Mouse (Mus musculus): ENCODE results near the gene Traf6. TPM values are rescaled to one million over a fixed set of nuclear protein-coding genes. Genes with fewer than 3 reads are reported as not detected.

The Traf6 gene
- polyA plus RNA-seq, 1 experiment from 2014 or later = 6.6 TPM

GRCm38 (mm10) chr2:101705941-101706485 is 27.8 kb downstream of the Traf6 start:
- no peak for ATAC-seq (ENCODE audit: low FRiP score)

DNA sequence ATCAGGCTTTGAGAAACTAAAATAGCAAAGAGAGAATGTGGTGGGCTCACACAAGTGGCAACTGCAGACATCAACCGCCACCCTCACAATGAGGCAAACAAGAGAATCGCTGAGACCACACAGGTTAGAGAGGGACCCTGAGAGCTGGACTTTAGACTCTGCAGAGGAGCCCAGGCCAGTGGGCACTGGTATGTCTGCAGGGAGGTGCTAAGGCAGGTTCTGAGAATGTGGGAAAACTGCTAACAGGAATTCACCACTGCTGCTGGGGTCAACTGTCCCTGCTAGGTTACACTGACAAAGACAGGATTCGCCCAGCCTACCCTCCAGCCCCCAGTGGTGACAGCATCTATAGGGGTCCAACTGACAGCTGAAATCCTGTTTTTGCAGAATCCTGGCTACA is 33.4 kb downstream of the Traf6 start:
- 0 out of 2 replicates have a peak, but pooled peaks cover 5% of the 10 kb centered on the region for H3K4me1 ChIP-seq (replicated peaks)
- H3K36me3 ChIP-seq = no peaks in the 10 kb centered on the region
- H3K9ac ChIP-seq = no peak overlapping the region
- H3K27me3 ChIP-seq = no peaks in the 10 kb centered on the region
- no peak overlapping the region for H3K4me3 ChIP-seq
- H3K4me2 ChIP-seq = no peak overlapping the region
- H3K27ac ChIP-seq = no peak overlapping the region
- no peak for ATAC-seq (ENCODE audit: low FRiP score)
- 92% methylated on average over 3 of the region's 3 CpGs for WGBS
- no peaks in the 10 kb centered on the region for H3K9me3 ChIP-seq

More at GRCm38 (mm10) chr2:101705941-101706485, 27.8 kb downstream of the Traf6 start:
- 0 out of 2 replicates have a peak, but pooled peaks cover 5% of the 10 kb centered on the region for H3K4me1 ChIP-seq (replicated peaks)
- H3K4me2 ChIP-seq = no peak overlapping the region
- no peak overlapping the region for H3K27ac ChIP-seq
- H3K9ac ChIP-seq = no peak overlapping the region
- H3K4me3 ChIP-seq = no peak overlapping the region
- H3K36me3 ChIP-seq = no peaks in the 10 kb centered on the region
- H3K27me3 ChIP-seq = no peaks in the 10 kb centered on the region
- WGBS = 57% methylated on average over 5 of the region's 5 CpGs
- H3K9me3 ChIP-seq = no peaks in the 10 kb centered on the region

DNA sequence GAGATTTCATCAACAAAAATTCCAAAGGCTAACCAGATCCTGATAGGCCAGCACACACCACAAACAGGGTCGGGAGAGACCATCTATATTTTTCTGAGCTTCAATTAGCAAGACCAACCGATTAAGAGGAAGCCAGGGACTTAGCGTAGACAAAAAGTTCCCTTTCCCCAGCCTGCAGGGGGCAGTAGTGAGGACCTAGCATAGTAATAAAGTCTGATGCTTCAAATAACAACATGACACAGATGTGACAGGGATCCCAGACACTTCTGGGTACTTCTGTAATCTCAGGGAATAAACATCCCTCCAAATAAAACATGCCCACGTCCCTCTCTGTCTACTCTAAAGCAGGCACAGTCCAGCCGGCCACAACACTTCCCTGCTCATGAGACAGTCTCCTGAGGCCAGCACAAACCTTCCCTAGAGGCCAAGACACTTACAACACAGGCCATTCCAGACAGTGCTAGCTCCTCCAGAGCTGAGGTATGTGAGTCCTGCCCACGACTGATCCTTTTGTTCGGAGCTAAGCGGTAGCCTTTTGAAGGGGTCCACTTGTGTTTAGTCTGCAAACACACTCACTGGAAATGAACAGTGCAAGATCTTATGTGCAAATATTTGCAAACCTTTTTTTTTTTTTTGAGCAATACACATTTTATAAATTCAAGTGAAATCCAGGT is 37.6 kb downstream of the Traf6 start:
- Histone ChIP-seq H3K27ac (no peak overlapping the region), H3K36me3 (no peaks in the 10 kb centered on the region), H3K27me3 (no peaks in the 10 kb centered on the region), H3K4me3 (no peak overlapping the region), H3K4me1 (replicated peaks) (no peaks in the 10 kb centered on the region), H3K4me2 (no peak overlapping the region), H3K9me3 (no peaks in the 10 kb centered on the region), H3K9ac (no peak overlapping the region)
- no peak for ATAC-seq (ENCODE audit: low FRiP score)
- 85% methylated on average over 8 of the region's 8 CpGs for WGBS

GRCm38 (mm10) chr2:101717162-101717561 is 38.9 kb downstream of the Traf6 start:
- Histone ChIP-seq H3K9ac (no peak overlapping the region), H3K36me3 (no peaks in the 10 kb centered on the region), H3K27ac (no peak overlapping the region), H3K9me3 (no peaks in the 10 kb centered on the region), H3K4me3 (no peak overlapping the region), H3K27me3 (no peaks in the 10 kb centered on the region), H3K4me1 (replicated peaks) (no peaks in the 10 kb centered on the region), H3K4me2 (no peak overlapping the region)
- ATAC-seq (ENCODE audit: low FRiP score) = no peak
- WGBS = 93% methylated on average over 13 of the region's 13 CpGs

DNA sequence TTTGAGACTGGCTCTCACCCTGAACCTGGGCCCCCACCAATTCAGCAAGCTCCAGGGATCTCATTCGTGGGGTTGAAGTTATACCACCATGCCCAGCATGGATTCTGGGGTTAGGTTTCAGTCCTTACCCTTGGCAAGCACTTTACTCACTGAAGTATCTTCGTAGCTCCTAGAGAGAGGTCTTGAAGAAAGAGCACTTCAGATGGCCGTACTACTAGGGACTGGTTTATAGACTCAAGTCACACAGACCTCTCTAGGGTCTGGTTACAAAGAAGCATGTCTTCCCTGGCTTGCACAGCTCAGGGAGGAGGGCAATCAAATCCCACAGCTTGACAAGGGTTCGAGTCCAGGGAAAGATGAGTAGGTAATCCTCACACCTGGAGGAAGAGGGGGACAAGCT is 43.6 kb downstream of the Traf6 start:
- no peak for ATAC-seq (ENCODE audit: low FRiP score)
- 91% methylated on average over 4 of the region's 4 CpGs for WGBS
- H3K4me2 ChIP-seq = no peak overlapping the region
- no peaks in the 10 kb centered on the region for H3K36me3 ChIP-seq
- H3K9me3 ChIP-seq = no peaks in the 10 kb centered on the region
- no peaks in the 10 kb centered on the region for H3K27me3 ChIP-seq
- H3K9ac ChIP-seq = no peak overlapping the region
- no peak overlapping the region for H3K4me3 ChIP-seq
- H3K27ac ChIP-seq = 0 out of 2 replicates have a peak overlapping the region, but pooled peaks have one; percentile 62
- H3K4me1 ChIP-seq (replicated peaks) = peaks cover 20% of the 10 kb centered on the region

DNA sequence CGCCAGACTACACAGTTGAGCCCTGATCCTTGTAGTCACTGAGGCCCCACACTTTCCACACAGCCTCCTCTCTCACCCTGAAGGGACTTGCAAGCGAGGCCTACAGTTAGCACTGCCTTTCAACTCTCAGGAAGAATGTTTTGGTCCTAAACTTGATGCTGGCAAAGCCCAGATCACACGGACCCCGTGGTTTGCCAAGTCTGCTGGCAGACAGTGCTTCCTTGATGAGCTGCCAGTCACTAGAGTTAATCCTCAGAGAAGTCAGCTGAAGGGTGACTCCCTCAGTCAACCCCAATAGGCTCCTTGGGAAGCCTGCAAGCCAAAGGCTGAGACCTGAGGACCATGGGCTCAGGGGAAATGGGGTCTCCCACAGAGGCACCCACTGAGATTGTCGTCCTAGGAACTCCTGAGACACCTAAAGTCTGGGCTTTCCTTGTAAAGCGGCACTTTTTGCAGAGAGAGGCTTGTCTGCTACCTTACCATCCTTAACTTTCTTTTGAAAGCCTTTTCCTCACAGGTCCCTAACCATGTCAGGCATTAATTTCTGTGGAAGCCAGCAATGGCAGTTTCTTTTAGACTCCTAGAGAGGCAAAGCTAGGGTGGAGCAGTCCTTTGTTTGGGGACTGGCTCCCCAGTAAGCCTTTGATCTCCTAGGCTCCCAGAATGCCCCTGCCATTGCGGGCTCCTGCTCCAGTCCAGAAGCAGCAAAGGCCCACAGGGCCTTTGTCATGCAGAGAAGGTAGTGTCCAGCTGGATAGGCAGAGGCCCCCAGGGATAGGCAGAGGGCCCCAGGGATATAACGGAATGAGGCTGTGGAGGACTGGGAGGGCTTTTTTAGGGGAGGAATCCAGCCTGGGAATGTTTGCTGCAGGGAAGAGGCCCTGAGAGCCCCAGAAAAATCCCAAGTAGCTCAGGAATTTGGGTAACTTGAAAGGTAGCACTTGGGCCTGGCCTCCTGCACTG is 44.4 kb downstream of the Traf6 start:
- Histone ChIP-seq H3K27me3 (no peaks in the 10 kb centered on the region), H3K9ac (no peak overlapping the region), H3K36me3 (no peaks in the 10 kb centered on the region), H3K4me1 (replicated peaks) (peaks cover 20% of the 10 kb centered on the region), H3K9me3 (no peaks in the 10 kb centered on the region), H3K4me3 (no peak overlapping the region), H3K27ac (peak overlapping the region; percentile 62), H3K4me2 (no peak overlapping the region)
- peak; percentile 60 for ATAC-seq (ENCODE audit: low FRiP score)
- 23% methylated on average over 8 of the region's 8 CpGs for WGBS

DNA sequence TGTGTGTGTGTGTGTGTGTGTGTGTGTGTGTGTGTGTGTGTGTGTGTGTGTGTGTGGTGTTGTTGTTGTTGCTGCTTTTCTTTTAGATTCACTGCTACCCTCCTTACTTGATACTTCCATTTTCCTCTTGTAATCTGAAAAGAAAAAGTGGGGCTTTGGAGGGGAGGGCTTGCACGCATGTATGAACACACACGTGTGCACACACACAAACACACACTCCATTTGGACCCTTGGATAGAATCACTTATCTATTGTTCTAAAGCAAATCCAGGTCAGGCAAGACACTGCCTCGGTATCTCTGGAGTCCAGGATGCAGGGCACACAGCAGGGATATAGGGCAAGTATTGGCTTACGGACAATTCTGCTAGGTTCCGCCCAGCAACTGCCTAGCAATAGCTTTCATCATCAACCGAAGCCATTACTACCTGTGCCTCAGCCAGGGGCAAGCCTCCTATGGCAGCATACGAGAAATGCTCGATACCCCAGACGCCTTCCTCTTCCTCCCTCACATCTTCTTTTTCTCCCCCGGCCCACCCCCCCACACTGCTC is 45.2 kb downstream of the Traf6 start:
- Histone ChIP-seq H3K9me3 (no peaks in the 10 kb centered on the region), H3K4me1 (replicated peaks) (peaks cover 20% of the 10 kb centered on the region), H3K36me3 (no peaks in the 10 kb centered on the region), H3K27me3 (no peaks in the 10 kb centered on the region), H3K4me2 (no peak overlapping the region), H3K27ac (no peak overlapping the region), H3K9ac (no peak overlapping the region), H3K4me3 (no peak overlapping the region)
- no peak for ATAC-seq (ENCODE audit: low FRiP score)
- WGBS = 48% methylated on average over 10 of the region's 10 CpGs

- H3K27ac ChIP-seq = no peak overlapping the region
- peaks cover 19% of the 10 kb centered on the region for H3K4me1 ChIP-seq (replicated peaks)
- H3K4me3 ChIP-seq = no peak overlapping the region
- H3K36me3 ChIP-seq = no peaks in the 10 kb centered on the region
- H3K9ac ChIP-seq = no peak overlapping the region
- no peak for ATAC-seq (ENCODE audit: low FRiP score)
- H3K4me2 ChIP-seq = no peak overlapping the region
- no peaks in the 10 kb centered on the region for H3K9me3 ChIP-seq
- H3K27me3 ChIP-seq = no peaks in the 10 kb centered on the region
Measured at GRCm38 (mm10) chr2:101727787-101728186, 49.6 kb downstream of the Traf6 start.

- no peaks in the 10 kb centered on the region for H3K27me3 ChIP-seq
- H3K27ac ChIP-seq = no peak overlapping the region; the same call in 1 of the 2 replicates
- no peak overlapping the region for H3K4me2 ChIP-seq
- H3K9ac ChIP-seq = no peak overlapping the region
- H3K36me3 ChIP-seq = no peaks in the 10 kb centered on the region
- no peak overlapping the region for H3K4me3 ChIP-seq
- H3K9me3 ChIP-seq = no peaks in the 10 kb centered on the region
- no peak for ATAC-seq (ENCODE audit: low FRiP score)
- H3K4me1 ChIP-seq (replicated peaks) = peaks cover 5% of the 10 kb centered on the region; the same call in 1 of the 2 replicates
- WGBS = 62% methylated on average over 1 of the region's 1 CpGs
Measured at GRCm38 (mm10) chr2:101729472-101729871, 51.2 kb downstream of the Traf6 start.

GRCm38 (mm10) chr2:101730972-101731371 is 52.7 kb downstream of the Traf6 start:
- Histone ChIP-seq H3K9ac (no peak overlapping the region), H3K4me1 (replicated peaks) (peaks cover 5% of the 10 kb centered on the region; the same call in 1 of the 2 replicates), H3K36me3 (no peaks in the 10 kb centered on the region), H3K27me3 (no peaks in the 10 kb centered on the region), H3K4me3 (no peak overlapping the region), H3K27ac (peak overlapping the region; percentile 19; the same call in 1 of the 2 replicates), H3K9me3 (no peaks in the 10 kb centered on the region), H3K4me2 (no peak overlapping the region)
- no peak for ATAC-seq (ENCODE audit: low FRiP score)

DNA sequence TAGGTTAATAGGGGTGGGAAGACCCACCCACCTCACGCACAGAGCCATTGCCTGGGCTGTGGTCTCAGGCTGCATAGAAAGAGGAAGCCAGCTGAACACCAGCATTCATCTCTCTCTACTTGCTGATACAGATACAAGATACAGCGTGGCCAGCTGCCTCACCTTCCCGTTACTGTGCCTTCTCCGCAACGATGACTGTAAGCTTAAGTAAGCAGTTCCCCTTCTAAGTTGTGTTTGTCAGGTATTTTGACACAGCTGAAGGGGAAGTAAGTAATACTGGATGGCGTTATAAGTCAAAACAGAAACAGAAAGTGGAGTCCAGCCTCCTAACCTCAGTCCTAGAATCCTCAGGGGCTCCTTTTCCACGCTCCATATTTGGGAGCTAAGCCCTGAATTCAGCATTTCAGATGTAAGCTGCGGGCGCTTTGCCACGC is 54.6 kb downstream of the Traf6 start:
- H3K9me3 ChIP-seq = no peaks in the 10 kb centered on the region
- no peak for ATAC-seq (ENCODE audit: low FRiP score)
- no peak overlapping the region for H3K4me3 ChIP-seq
- WGBS = 93% methylated on average over 10 of the region's 10 CpGs
- H3K4me1 ChIP-seq (replicated peaks) = peaks cover 5% of the 10 kb centered on the region; the same call in 1 of the 2 replicates
- H3K27ac ChIP-seq = no peak overlapping the region
- H3K27me3 ChIP-seq = no peaks in the 10 kb centered on the region
- no peak overlapping the region for H3K9ac ChIP-seq
- H3K4me2 ChIP-seq = no peak overlapping the region
- H3K36me3 ChIP-seq = no peaks in the 10 kb centered on the region

- 87% methylated on average over 3 of the region's 3 CpGs for WGBS
- no peaks in the 10 kb centered on the region for H3K9me3 ChIP-seq
- no peak for ATAC-seq (ENCODE audit: low FRiP score)
- no peaks in the 10 kb centered on the region for H3K27me3 ChIP-seq
- H3K4me2 ChIP-seq = no peak overlapping the region
- no peak overlapping the region for H3K9ac ChIP-seq
- no peaks in the 10 kb centered on the region for H3K36me3 ChIP-seq
- no peak overlapping the region for H3K27ac ChIP-seq
- H3K4me1 ChIP-seq (replicated peaks) = peaks cover 5% of the 10 kb centered on the region; the same call in 1 of the 2 replicates
- no peak overlapping the region for H3K4me3 ChIP-seq
Measured at GRCm38 (mm10) chr2:101733564-101733963, 55.3 kb downstream of the Traf6 start.

Measured in hindbrain, embryonic 13.5 days (tissue).